Mouse (Mus musculus) liver, embryonic 12.5 days (tissue): ENCODE data around the gene Cttnbp2nl. TPM values are rescaled to one million over a fixed set of nuclear protein-coding genes. Genes with fewer than 3 reads are reported as not detected.

Experiments
- ATAC-seq: fragments of 200-750 bp; cut with Nextera tagmentation; 2 replicates; pipeline ENCODE4 v1.8.0; 2017; ENCODE audit warnings: moderate number of reproducible peaks, mild to moderate bottlenecking, moderate library complexity
- H3K27ac ChIP-seq: fragments of 300-500 bp; sonication (generic); 2 replicates; pipeline ENCODE4 v1.5.1; 2016; ENCODE audit warnings: mild to moderate bottlenecking
- H3K27me3 ChIP-seq: fragments of 300-500 bp; sonication (generic); replicated peaks from 2 replicates; pipeline ENCODE4 v1.6.1; 2016; ENCODE audit warnings: mild to moderate bottlenecking, moderate library complexity
- H3K36me3 ChIP-seq: fragments of 300-500 bp; sonication (generic); 2 replicates; pipeline ENCODE4 v1.6.1; 2016; ENCODE audit warnings: mild to moderate bottlenecking, moderate library complexity
- H3K4me1 ChIP-seq: fragments of 300-500 bp; sonication (generic); 2 replicates; pipeline ENCODE4 v1.6.1; 2016
- H3K4me2 ChIP-seq: fragments of 300-500 bp; sonication (generic); 2 replicates; pipeline ENCODE4 v1.6.1; 2016; ENCODE audit warnings: mild to moderate bottlenecking, moderate library complexity
- H3K4me3 ChIP-seq: fragments of 300-500 bp; sonication (generic); 2 replicates; pipeline ENCODE4 v1.5.1; 2016; ENCODE audit warnings: mild to moderate bottlenecking, moderate library complexity
- H3K9ac ChIP-seq: fragments of 300-500 bp; sonication (generic); 2 replicates; pipeline ENCODE4 v1.6.1; 2016; ENCODE audit warnings: mild to moderate bottlenecking, moderate library complexity
- H3K9me3 ChIP-seq: fragments of 300-500 bp; sonication (generic); replicated peaks from 2 replicates; pipeline ENCODE4 v1.6.1; 2016; ENCODE audit warnings: mild to moderate bottlenecking, moderate library complexity
- WGBS: fragments of 180-500 bp; shearing (Covaris S2); methylation state at CpG from one replicate; pipeline ENCODE4 v1.1.7; 2016; ENCODE audit not compliant: insufficient replicate concordance; 5-methylcytosine and 5-hydroxymethylcytosine counted together
- polyA plus RNA-seq: library from polyadenylated mRNA; unstranded; fragments of >200 nt; fragmentation: Nextera tagmentation; extraction: Ambion mirVana; gene quantifications from 2 replicates; pipeline ENCODE4 v1.2.1, GENCODE M21; 2016

Gene Cttnbp2nl
- polyA plus RNA-seq, 1 experiment from 2014 or later: 3.4 TPM

- no peak overlapping the region for H3K27ac ChIP-seq
- H3K4me2 ChIP-seq: no peak overlapping the region
- H3K4me1 ChIP-seq: no peaks in the 10 kb centered on the region
- no peak for ATAC-seq
- H3K9me3 ChIP-seq: no peaks in the 10 kb centered on the region
- peaks cover 6% of the 10 kb centered on the region; the same call in 1 of the 2 replicates for H3K27me3 ChIP-seq
- H3K4me3 ChIP-seq: no peak overlapping the region
- H3K9ac ChIP-seq: no peak overlapping the region
- no peaks in the 10 kb centered on the region for H3K36me3 ChIP-seq
- WGBS: 61% methylated on average over 5 of the region's 5 CpGs
Observed at GRCm38 (mm10) chr3:104991703-104992102, 61.2 kb downstream of the Cttnbp2nl start.

- Histone ChIP-seq H3K4me2 (no peak overlapping the region), H3K4me1 (no peaks in the 10 kb centered on the region), H3K9me3 (no peaks in the 10 kb centered on the region), H3K36me3 (no peaks in the 10 kb centered on the region), H3K9ac (no peak overlapping the region), H3K4me3 (no peak overlapping the region), H3K27me3 (0 out of 2 replicates have a peak, but pooled peaks cover 6% of the 10 kb centered on the region), H3K27ac (no peak overlapping the region)
- 57% methylated on average over 5 of the region's 5 CpGs for WGBS
- no peak for ATAC-seq
Observed at GRCm38 (mm10) chr3:104987884-104988283, 65.1 kb downstream of the Cttnbp2nl start.

- no peak overlapping the region for H3K4me3 ChIP-seq
- H3K36me3 ChIP-seq: no peaks in the 10 kb centered on the region
- H3K9me3 ChIP-seq: no peaks in the 10 kb centered on the region
- no peak for ATAC-seq
- H3K4me1 ChIP-seq: no peaks in the 10 kb centered on the region
- WGBS: 74% methylated on average over 5 of the region's 5 CpGs
- H3K27me3 ChIP-seq: no peaks in the 10 kb centered on the region
- H3K4me2 ChIP-seq: no peak overlapping the region
- H3K27ac ChIP-seq: no peak overlapping the region
- no peak overlapping the region for H3K9ac ChIP-seq
Observed at GRCm38 (mm10) chr3:104979735-104980134, 73.2 kb downstream of the Cttnbp2nl start.

GRCm38 (mm10) chr3:104967548-104968300 is 85.2 kb downstream of the Cttnbp2nl start:
- H3K9ac ChIP-seq: peak overlapping the region; percentile 39; the same call in 1 of the 2 replicates
- H3K9me3 ChIP-seq: no peaks in the 10 kb centered on the region
- peak overlapping the region; percentile 70 for H3K4me2 ChIP-seq
- no peak overlapping the region for H3K27ac ChIP-seq
- 1% methylated on average over 49 of the region's 49 CpGs for WGBS
- no peaks in the 10 kb centered on the region for H3K36me3 ChIP-seq
- ATAC-seq: peak; percentile 50
- H3K4me3 ChIP-seq: peak overlapping the region; percentile 56
- H3K27me3 ChIP-seq: peaks cover 49% of the 10 kb centered on the region
- peaks cover 13% of the 10 kb centered on the region; the same call in 1 of the 2 replicates for H3K4me1 ChIP-seq

- peaks cover 29% of the 10 kb centered on the region; the same call in 1 of the 2 replicates for H3K4me1 ChIP-seq
Observed at GRCm38 (mm10) chr3:104965991-104966554, 86.9 kb downstream of the Cttnbp2nl start.

GRCm38 (mm10) chr3:104965070-104965855 is 87.7 kb downstream of the Cttnbp2nl start:
- no peak overlapping the region for H3K27ac ChIP-seq
- 52% methylated on average over 8 of the region's 8 CpGs for WGBS
- H3K27me3 ChIP-seq: peaks cover 74% of the 10 kb centered on the region
- no peak overlapping the region for H3K9ac ChIP-seq
- H3K4me1 ChIP-seq: peaks cover 32% of the 10 kb centered on the region; the same call in 1 of the 2 replicates
- H3K9me3 ChIP-seq: no peaks in the 10 kb centered on the region
- H3K36me3 ChIP-seq: no peaks in the 10 kb centered on the region
- ATAC-seq: no peak
- no peak overlapping the region for H3K4me3 ChIP-seq
- no peak overlapping the region for H3K4me2 ChIP-seq

More at GRCm38 (mm10) chr3:104965991-104966554, 86.9 kb downstream of the Cttnbp2nl start:
- H3K4me3 ChIP-seq: no peak overlapping the region
- H3K9ac ChIP-seq: no peak overlapping the region
- 62% methylated on average over 7 of the region's 7 CpGs for WGBS
- H3K27me3 ChIP-seq: peaks cover 66% of the 10 kb centered on the region
- no peak for ATAC-seq
- no peaks in the 10 kb centered on the region for H3K36me3 ChIP-seq
- H3K27ac ChIP-seq: no peak overlapping the region
- H3K4me2 ChIP-seq: no peak overlapping the region
- no peaks in the 10 kb centered on the region for H3K9me3 ChIP-seq

- H3K4me2 ChIP-seq: no peak overlapping the region; the same call in 1 of the 2 replicates
- no peak overlapping the region for H3K9ac ChIP-seq
- peaks cover 32% of the 10 kb centered on the region; the same call in 1 of the 2 replicates for H3K4me1 ChIP-seq
- no peak overlapping the region for H3K27ac ChIP-seq
- 19% methylated on average over 13 of the region's 13 CpGs for WGBS
- ATAC-seq: no peak
- no peak overlapping the region for H3K4me3 ChIP-seq
- no peaks in the 10 kb centered on the region for H3K9me3 ChIP-seq
- H3K27me3 ChIP-seq: peaks cover 90% of the 10 kb centered on the region
- H3K36me3 ChIP-seq: no peaks in the 10 kb centered on the region
Observed at GRCm38 (mm10) chr3:104963331-104964276, 89.3 kb downstream of the Cttnbp2nl start.

GRCm38 (mm10) chr3:104962866-104963265 is 90.1 kb downstream of the Cttnbp2nl start:
- Histone ChIP-seq H3K27me3 (peaks cover 98% of the 10 kb centered on the region), H3K4me3 (no peak overlapping the region), H3K4me1 (peaks cover 24% of the 10 kb centered on the region; the same call in 1 of the 2 replicates), H3K9ac (no peak overlapping the region), H3K27ac (no peak overlapping the region), H3K4me2 (no peak overlapping the region), H3K9me3 (no peaks in the 10 kb centered on the region), H3K36me3 (no peaks in the 10 kb centered on the region)
- WGBS: 9% methylated on average over 4 of the region's 5 CpGs
- no peak for ATAC-seq

- H3K36me3 ChIP-seq: no peaks in the 10 kb centered on the region
- H3K4me3 ChIP-seq: peak overlapping the region; percentile 46
- peaks cover 19% of the 10 kb centered on the region; the same call in 1 of the 2 replicates for H3K4me1 ChIP-seq
- H3K9me3 ChIP-seq: no peaks in the 10 kb centered on the region
- no peak for ATAC-seq
- no peak overlapping the region for H3K9ac ChIP-seq
- H3K4me2 ChIP-seq: peak overlapping the region; percentile 67
- 2% methylated on average over 31 of the region's 31 CpGs for WGBS
- peaks cover 94% of the 10 kb centered on the region for H3K27me3 ChIP-seq
- no peak overlapping the region for H3K27ac ChIP-seq
Observed at GRCm38 (mm10) chr3:104962141-104962611, 90.8 kb downstream of the Cttnbp2nl start.

- peaks cover 86% of the 10 kb centered on the region for H3K27me3 ChIP-seq
Observed at GRCm38 (mm10) chr3:104961066-104962059, 91.6 kb downstream of the Cttnbp2nl start, which contains the start of gene Wnt2b. Gene Wnt2b (minus strand): TSS chr3:104961921.

More at GRCm38 (mm10) chr3:104961066-104962059, 91.6 kb downstream of the Cttnbp2nl start, which contains the start of gene Wnt2b:
- Histone ChIP-seq H3K4me1 (peaks cover 19% of the 10 kb centered on the region; the same call in 1 of the 2 replicates), H3K4me3 (peak within 1 kb of the TSS; percentile 46), H3K27ac (no peak within 1 kb of the TSS), H3K4me2 (peak within 1 kb of the TSS; percentile 67), H3K9me3 (no peaks in the 10 kb centered on the region), H3K9ac (no peak within 1 kb of the TSS), H3K36me3 (no peaks in the 10 kb centered on the region)
- 2% methylated on average over 70 of the region's 87 CpGs for WGBS
- ATAC-seq: peak; percentile 24; the same call in 1 of the 2 replicates
